Mouse (Mus musculus) hindbrain, embryonic 14.5 days (tissue): ENCODE results near the gene Slc25a45. TPM values are rescaled to one million over a fixed set of nuclear protein-coding genes. Genes with fewer than 3 reads are reported as not detected.

Source experiments
- ATAC-seq: fragments of 200-750 bp; cut with Nextera tagmentation; 2 replicates; pipeline ENCODE4 v1.8.0; 2017; ENCODE audit warnings: moderate number of reproducible peaks, mild to moderate bottlenecking, moderate TSS enrichment, moderate library complexity; ENCODE audit not compliant: low FRiP score
- DNase-seq: peaks from one replicate; pipeline ENCODE4 v3.0.0-alpha.2; 2015; ENCODE audit warnings: low spot score
- H3K27ac ChIP-seq: fragments of 300-500 bp; sonication (generic); 2 replicates; pipeline ENCODE4 v1.5.1; 2014; ENCODE audit warnings: mild to moderate bottlenecking, moderate library complexity
- H3K27me3 ChIP-seq: fragments of 300-500 bp; sonication (generic); 2 replicates; pipeline ENCODE4 v1.6.1; 2014; ENCODE audit warnings: mild to moderate bottlenecking, low read length, mixed read lengths; ENCODE audit not compliant: control insufficient read depth, insufficient read depth
- H3K36me3 ChIP-seq: fragments of 300-500 bp; sonication (generic); replicated peaks from 2 replicates; pipeline ENCODE4 v1.6.1; 2014; ENCODE audit not compliant: control insufficient read depth, insufficient read depth
- H3K4me1 ChIP-seq: fragments of 300-500 bp; sonication (generic); replicated peaks from 2 replicates; pipeline ENCODE4 v1.6.1; 2014; ENCODE audit warnings: antibody characterized with exemption, low read length, mixed read lengths; ENCODE audit not compliant: control insufficient read depth, insufficient read depth
- H3K4me2 ChIP-seq: fragments of 300-500 bp; sonication (generic); replicated peaks from 2 replicates; pipeline ENCODE4 v1.6.1; 2014; ENCODE audit warnings: mild to moderate bottlenecking, moderate library complexity
- H3K4me3 ChIP-seq: fragments of 300-500 bp; sonication (generic); replicated peaks from 2 replicates; pipeline ENCODE4 v1.5.1; 2014; ENCODE audit warnings: mild to moderate bottlenecking, low read length
- H3K9ac ChIP-seq: fragments of 300-500 bp; sonication (generic); 2 replicates; pipeline ENCODE4 v1.6.1; 2014
- H3K9me3 ChIP-seq: fragments of 300-500 bp; sonication (generic); 2 replicates; pipeline ENCODE4 v1.6.1; 2016; ENCODE audit warnings: low read length; ENCODE audit not compliant: control insufficient read depth
- WGBS: fragments of 180-500 bp; shearing (Covaris S2); extraction: QIAGEN DNeasy Blood & Tissue Kit; methylation state at CpG from one replicate; pipeline ENCODE4 v1.1.7; 2014; 5-methylcytosine and 5-hydroxymethylcytosine counted together
- polyA plus RNA-seq: library from polyadenylated mRNA; unstranded; fragments of >200 nt; fragmentation: Nextera tagmentation; extraction: Ambion mirVana; gene quantifications from 2 replicates; pipeline ENCODE4 v1.2.1, GENCODE M21; 2014

Slc25a45 gene
- polyA plus RNA-seq, 1 experiment from 2014 or later: 1.5 TPM

DNA sequence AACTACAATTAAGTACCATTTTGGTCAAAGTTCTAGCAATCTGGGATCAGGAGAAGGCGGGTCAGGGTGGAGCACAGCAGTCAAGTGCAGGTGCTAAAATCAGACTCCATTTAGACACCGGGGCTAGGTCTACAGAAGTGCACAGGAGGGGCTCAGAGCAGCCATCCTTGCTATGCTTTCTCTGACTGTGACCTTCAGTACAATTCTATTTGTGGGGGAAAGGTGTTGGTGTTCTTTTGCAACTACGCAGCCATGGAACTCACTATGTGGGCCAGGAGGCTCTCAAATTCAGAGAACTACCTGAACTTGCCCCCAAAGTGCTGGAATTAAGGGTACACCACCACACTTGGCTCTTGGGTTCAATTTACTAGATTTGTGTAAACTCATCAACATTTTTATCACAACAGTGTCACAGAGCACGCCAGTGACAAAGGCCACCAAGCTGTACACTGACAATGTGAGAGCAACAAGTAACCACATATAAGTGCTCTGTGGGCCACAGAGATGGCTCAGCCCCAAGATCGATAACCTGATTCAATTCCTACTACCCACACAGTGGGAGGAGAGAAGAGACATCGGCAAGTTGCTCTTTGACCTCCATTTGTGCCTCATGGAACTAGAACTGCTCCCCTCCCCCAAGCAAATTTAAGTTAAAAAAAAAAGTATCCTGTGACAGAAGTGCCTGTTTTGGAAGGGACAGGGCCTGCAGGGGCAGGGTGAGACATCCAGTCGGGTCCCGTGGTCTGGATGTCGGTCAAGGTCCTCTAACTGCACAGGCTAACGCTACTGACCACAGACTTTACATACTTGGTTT, 44.1 kb upstream of the Slc25a45 start:
- 87% methylated on average over 10 of the region's 10 CpGs for WGBS
- Histone ChIP-seq H3K4me3 (no peak overlapping the region), H3K4me1 (no peaks in the 10 kb centered on the region), H3K27ac (no peak overlapping the region), H3K9ac (no peak overlapping the region), H3K36me3 (no peaks in the 10 kb centered on the region), H3K4me2 (no peak overlapping the region), H3K27me3 (no peaks in the 10 kb centered on the region), H3K9me3 (no peaks in the 10 kb centered on the region)
- no peak for ATAC-seq
- DNase-seq: no peak

DNA sequence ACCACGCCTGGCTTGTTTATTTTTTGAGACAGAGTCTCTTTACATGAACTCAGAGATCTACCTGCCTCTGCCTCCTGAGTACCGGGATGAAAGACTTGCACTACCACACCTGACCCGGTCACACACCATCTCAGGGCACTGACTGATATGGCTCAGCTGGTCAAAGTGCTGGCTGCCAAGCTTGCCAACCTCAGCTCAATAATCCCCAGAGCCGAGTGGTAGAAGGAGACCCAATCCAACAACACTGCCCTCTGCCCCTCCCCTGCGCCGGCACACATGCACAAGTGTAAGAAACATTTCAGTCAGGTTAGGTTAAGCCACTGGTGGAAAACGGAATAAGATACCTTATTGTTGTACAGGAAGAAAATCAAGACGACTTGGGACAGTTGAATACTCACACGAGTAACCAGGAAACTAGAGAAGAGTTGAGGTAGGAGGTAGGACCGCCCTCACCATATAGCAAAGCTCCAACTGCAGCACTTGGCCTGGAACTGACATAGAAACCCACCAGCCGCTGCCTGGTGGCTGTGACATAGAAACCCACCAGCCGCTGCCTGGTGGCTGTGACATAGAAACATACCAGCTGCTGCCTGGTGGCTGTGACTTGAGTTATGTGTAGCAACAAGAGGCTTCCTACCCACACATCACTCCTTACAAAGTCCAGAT, 43.2 kb upstream of the Slc25a45 start:
- no peaks in the 10 kb centered on the region for H3K36me3 ChIP-seq
- ATAC-seq: no peak
- no peak overlapping the region for H3K27ac ChIP-seq
- no peak for DNase-seq
- H3K4me2 ChIP-seq: no peak overlapping the region
- no peak overlapping the region for H3K4me3 ChIP-seq
- no peaks in the 10 kb centered on the region for H3K9me3 ChIP-seq
- H3K27me3 ChIP-seq: no peaks in the 10 kb centered on the region
- 95% methylated on average over 12 of the region's 12 CpGs for WGBS
- no peak overlapping the region for H3K9ac ChIP-seq
- H3K4me1 ChIP-seq: no peaks in the 10 kb centered on the region

DNA sequence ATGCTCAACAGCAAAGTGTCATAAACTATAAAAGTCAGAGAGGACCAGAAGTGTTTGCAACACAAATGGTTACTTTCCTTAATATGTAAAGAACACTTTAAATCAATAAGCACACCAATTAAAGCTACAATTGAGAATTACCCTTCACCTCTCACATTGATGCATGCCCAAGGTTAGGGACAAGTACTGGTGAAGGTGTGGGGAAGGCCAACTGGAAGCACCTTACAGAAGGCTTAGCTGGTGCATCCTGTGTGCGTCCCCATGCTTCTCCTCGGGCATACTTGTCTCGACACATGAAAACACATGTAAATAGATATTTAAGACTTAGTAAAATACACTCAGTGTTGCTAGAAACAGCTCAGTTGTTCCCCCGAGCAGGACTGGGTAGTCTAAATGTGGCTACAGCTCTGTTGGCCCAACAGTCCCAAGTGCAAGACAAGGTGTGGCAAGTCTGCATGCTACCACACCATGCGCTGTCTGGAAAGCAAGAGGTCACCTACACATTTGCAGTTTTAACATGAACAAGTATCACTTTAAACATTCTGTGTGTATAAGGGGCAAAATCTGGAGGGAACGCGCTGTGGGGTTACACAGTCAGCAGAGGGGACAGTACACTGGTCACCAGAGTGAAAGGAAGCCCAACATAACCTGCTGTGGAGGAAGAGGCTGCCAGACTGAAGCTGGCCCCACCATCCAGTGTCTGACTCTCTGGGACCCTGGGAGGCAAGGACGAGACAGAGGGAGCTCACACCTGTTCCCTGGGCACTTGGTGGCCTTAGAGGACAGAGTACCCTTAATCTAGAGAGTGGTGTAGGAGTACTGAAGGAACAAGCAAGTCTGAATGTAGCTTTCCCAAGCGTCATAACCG, 42.3 kb upstream of the Slc25a45 start:
- ATAC-seq (no peak), DNase-seq (no peak)
- no peaks in the 10 kb centered on the region for H3K9me3 ChIP-seq
- H3K4me3 ChIP-seq: no peak overlapping the region
- H3K27ac ChIP-seq: no peak overlapping the region
- whole genome bisulfite sequencing: 93% methylated on average over 10 of the region's 10 CpGs
- H3K4me2 ChIP-seq: no peak overlapping the region
- H3K36me3 ChIP-seq: no peaks in the 10 kb centered on the region
- H3K4me1 ChIP-seq: no peaks in the 10 kb centered on the region
- H3K9ac ChIP-seq: no peak overlapping the region
- H3K27me3 ChIP-seq: no peaks in the 10 kb centered on the region

DNA sequence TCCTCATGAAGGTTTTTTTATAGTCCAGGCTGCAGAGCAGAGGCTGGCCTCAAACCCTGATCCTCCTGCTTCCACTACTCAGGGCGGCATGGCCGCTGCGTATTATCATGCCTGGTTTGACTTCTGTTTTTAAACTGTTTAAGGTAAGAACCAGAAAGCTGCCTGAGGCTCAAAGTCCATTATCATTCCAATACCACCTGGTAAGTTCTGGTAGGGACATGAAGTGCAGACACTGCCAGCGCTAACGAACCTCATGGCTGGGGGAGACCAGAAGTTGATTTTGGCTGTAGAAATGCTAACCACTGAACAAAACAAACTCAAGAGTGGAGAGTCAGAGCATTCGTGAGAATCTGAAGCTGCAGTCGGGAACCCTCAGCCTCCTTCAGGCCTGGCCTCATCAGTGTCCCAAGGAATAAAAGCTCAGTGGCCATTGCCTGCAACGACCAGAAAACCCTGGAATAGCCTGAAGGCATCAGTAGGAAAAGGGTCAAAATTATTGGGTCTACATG, 41.6 kb upstream of the Slc25a45 start:
- H3K4me2 ChIP-seq: no peak overlapping the region
- no peaks in the 10 kb centered on the region for H3K36me3 ChIP-seq
- H3K27ac ChIP-seq: no peak overlapping the region
- DNase-seq: no peak
- no peaks in the 10 kb centered on the region for H3K9me3 ChIP-seq
- H3K27me3 ChIP-seq: no peaks in the 10 kb centered on the region
- H3K4me3 ChIP-seq: no peak overlapping the region
- WGBS: 82% methylated on average over 8 of the region's 8 CpGs
- no peaks in the 10 kb centered on the region for H3K4me1 ChIP-seq
- no peak for ATAC-seq
- H3K9ac ChIP-seq: no peak overlapping the region

DNA sequence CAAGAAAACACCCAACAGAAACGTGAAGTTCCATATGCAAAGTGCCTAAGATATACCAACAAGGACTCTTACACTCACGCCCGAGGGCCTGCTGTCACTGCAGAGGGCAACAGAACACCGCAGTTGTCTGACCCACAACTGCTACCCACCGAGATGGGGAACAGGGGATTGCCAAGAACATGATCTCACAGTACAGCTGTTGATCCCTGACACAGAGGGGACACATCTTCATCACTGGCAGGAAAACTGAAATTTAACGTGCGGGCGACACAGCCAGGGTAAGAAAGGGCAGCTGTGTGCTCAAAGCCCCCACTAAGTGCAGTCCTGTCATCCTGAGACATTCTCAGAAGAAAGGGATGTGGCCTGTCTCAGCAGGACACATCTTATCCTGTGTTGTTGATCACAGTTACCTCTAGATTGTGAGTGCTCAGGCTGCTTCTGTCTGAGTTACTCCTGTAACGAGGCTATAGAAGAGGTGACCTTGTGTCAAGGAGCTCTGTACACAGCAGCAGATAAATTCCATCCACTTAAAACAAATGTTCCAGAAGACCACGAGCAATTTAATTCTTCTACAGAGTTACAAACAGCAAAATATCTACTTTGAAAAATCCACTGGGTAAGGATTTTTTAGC, 40.6 kb upstream of the Slc25a45 start:
- no peak overlapping the region for H3K4me2 ChIP-seq
- peaks cover 3% of the 10 kb centered on the region for H3K4me1 ChIP-seq
- 76% methylated on average over 10 of the region's 10 CpGs for WGBS
- no peak overlapping the region for H3K27ac ChIP-seq
- no peak overlapping the region for H3K4me3 ChIP-seq
- H3K36me3 ChIP-seq: no peaks in the 10 kb centered on the region
- DNase-seq: no peak
- no peaks in the 10 kb centered on the region for H3K9me3 ChIP-seq
- H3K27me3 ChIP-seq: no peaks in the 10 kb centered on the region
- ATAC-seq: no peak
- no peak overlapping the region for H3K9ac ChIP-seq

DNA sequence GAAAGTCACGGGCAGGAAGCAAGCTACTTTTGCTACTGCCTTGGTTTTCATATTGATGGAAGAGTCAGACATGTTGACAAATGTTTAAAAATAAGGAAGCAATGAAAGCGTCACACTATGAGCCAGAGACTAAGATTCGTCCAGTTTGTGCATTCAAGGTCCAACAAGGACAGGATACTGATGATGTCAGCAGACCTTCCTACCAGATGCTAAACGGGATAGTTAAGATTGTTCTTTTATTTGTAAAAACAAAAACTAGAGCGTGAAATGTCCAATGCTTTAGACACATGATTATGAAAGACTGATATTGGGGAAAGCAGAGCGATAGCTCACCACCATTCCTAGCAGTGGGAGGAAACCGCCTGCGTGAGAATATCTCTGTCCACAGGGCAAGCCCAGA, 40.0 kb upstream of the Slc25a45 start:
- Histone ChIP-seq H3K4me1 (peaks cover 8% of the 10 kb centered on the region), H3K4me2 (no peak overlapping the region), H3K27me3 (no peaks in the 10 kb centered on the region), H3K36me3 (no peaks in the 10 kb centered on the region), H3K27ac (no peak overlapping the region), H3K4me3 (no peak overlapping the region), H3K9ac (no peak overlapping the region), H3K9me3 (no peaks in the 10 kb centered on the region)
- DNase-seq (no peak), ATAC-seq (no peak)
- 90% methylated on average over 8 of the region's 8 CpGs for WGBS

DNA sequence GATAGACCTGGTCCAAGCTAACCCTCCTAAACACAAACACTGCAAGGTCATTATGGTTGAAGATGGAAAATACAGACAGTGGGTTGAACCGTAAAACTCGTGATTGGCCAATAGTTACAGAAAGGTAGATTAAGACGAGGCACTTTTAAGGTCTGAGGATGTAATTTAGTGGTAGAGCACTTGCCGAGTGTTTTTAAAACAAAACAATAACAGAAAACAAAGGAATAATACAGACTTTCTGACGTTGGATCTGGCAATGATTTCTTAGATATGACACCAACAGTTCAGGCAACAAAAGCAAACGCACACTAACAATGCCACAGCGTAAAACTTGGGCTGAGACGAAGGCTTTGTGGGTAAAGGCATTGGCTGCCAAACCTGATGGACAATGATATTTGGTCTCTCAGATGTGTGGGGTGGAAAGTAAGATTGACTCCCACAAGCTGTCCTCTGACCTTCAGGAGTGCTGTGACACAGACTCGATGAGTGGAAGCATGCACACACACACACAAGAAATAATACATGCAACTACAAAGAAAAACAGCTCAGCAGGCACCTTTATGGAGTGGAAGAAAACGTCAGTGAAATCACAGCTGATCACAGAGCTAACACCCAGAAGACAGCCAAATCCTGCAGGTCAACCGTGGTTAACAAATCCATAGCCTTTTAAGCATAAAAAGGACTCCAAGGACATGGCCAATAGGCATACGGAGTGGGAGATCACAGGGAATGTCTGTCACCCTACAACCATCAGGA, 39.3 kb upstream of the Slc25a45 start:
- no peak overlapping the region for H3K4me2 ChIP-seq
- no peak overlapping the region for H3K27ac ChIP-seq
- H3K9ac ChIP-seq: no peak overlapping the region
- peaks cover 13% of the 10 kb centered on the region for H3K4me1 ChIP-seq
- H3K36me3 ChIP-seq: no peaks in the 10 kb centered on the region
- H3K4me3 ChIP-seq: no peak overlapping the region
- H3K9me3 ChIP-seq: no peaks in the 10 kb centered on the region
- DNase-seq (no peak), ATAC-seq (no peak)
- WGBS: 76% methylated on average over 12 of the region's 12 CpGs
- H3K27me3 ChIP-seq: no peaks in the 10 kb centered on the region

DNA sequence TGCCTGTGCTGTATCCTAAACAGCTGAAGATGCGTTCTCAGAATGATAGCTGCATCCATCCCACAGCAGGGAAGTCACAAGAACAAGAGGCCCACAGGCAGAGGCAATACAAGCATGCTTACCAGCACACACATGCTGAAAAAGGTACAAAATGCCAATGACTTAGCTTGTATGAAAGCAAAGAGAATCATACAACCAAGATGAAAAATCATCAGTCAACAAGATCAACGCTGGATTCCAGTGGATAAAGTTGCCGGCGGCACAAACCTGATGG, 38.8 kb upstream of the Slc25a45 start:
- no peak overlapping the region for H3K4me2 ChIP-seq
- H3K27ac ChIP-seq: no peak overlapping the region
- H3K9ac ChIP-seq: no peak overlapping the region
- no peaks in the 10 kb centered on the region for H3K36me3 ChIP-seq
- ATAC-seq (no peak), DNase-seq (no peak)
- peaks cover 15% of the 10 kb centered on the region for H3K4me1 ChIP-seq
- no peaks in the 10 kb centered on the region for H3K27me3 ChIP-seq
- H3K9me3 ChIP-seq: no peaks in the 10 kb centered on the region
- WGBS: 83% methylated on average over 4 of the region's 4 CpGs
- no peak overlapping the region for H3K4me3 ChIP-seq
